Mouse (Mus musculus) intestine, postnatal 0 days (tissue): ENCODE results near the gene Peli1. TPM values are rescaled to one million over a fixed set of nuclear protein-coding genes. Genes with fewer than 3 reads are reported as not detected.
"Not testable (repeated sequence)": the region's sequence is repeated elsewhere in the genome, so short reads cannot be mapped to it uniquely, and the experiment has no call there.

Experiments used
- ATAC-seq: fragments of 200-750 bp; cut with Nextera tagmentation; 2 replicates; pipeline ENCODE4 v1.8.0; 2017; ENCODE audit warnings: mild to moderate bottlenecking, moderate TSS enrichment, moderate library complexity
- H3K27ac ChIP-seq: fragments of 300-500 bp; sonication (generic); 2 replicates; pipeline ENCODE4 v1.5.1; 2014; ENCODE audit warnings: mild to moderate bottlenecking, low read depth, low read length, moderate library complexity
- H3K27me3 ChIP-seq: fragments of 300-500 bp; sonication (generic); replicated peaks from 2 replicates; pipeline ENCODE4 v1.6.1; 2014; ENCODE audit warnings: low read length, mixed read lengths; ENCODE audit not compliant: control insufficient read depth, insufficient read depth
- H3K36me3 ChIP-seq: fragments of 300-500 bp; sonication (generic); 2 replicates; pipeline ENCODE4 v1.6.1; 2014; ENCODE audit warnings: mild to moderate bottlenecking, moderate library complexity; ENCODE audit not compliant: control insufficient read depth, insufficient read depth
- H3K4me1 ChIP-seq: fragments of 300-500 bp; sonication (generic); replicated peaks from 2 replicates; pipeline ENCODE4 v1.6.1; 2014; ENCODE audit warnings: antibody characterized with exemption, low read length, mixed read lengths; ENCODE audit not compliant: control insufficient read depth, insufficient read depth
- H3K4me2 ChIP-seq: fragments of 300-500 bp; sonication (generic); replicated peaks from 2 replicates; pipeline ENCODE4 v1.6.1; 2014; ENCODE audit warnings: low read depth, mild to moderate bottlenecking, moderate library complexity
- H3K4me3 ChIP-seq: fragments of 300-500 bp; sonication (generic); 2 replicates; pipeline ENCODE4 v1.5.1; 2014; ENCODE audit warnings: low read depth, low read length
- H3K9ac ChIP-seq: fragments of 300-500 bp; sonication (generic); 2 replicates; pipeline ENCODE4 v1.6.1; 2014; ENCODE audit warnings: mild to moderate bottlenecking, low read depth, low read length
- H3K9me3 ChIP-seq: fragments of 300-500 bp; sonication (generic); 2 replicates; pipeline ENCODE4 v1.6.1; 2016; ENCODE audit warnings: mixed run types; ENCODE audit not compliant: control insufficient read depth
- CTCF ChIP-seq: sonication (generic); IDR thresholded peaks from 2 replicates; pipeline ENCODE4 v1.5.1; 2016; ENCODE audit warnings: low read depth, mild to moderate bottlenecking, control low read depth, antibody characterized with exemption, moderate library complexity
- WGBS: fragments of 180-500 bp; shearing (Covaris S2); extraction: QIAGEN DNeasy Blood & Tissue Kit; methylation state at CpG from one replicate; pipeline ENCODE4 v1.1.7; 2014; 5-methylcytosine and 5-hydroxymethylcytosine counted together
- polyA plus RNA-seq: library from polyadenylated mRNA; unstranded; fragments of >200 nt; fragmentation: Nextera tagmentation; extraction: Ambion mirVana; gene quantifications from 2 replicates; pipeline ENCODE4 v1.2.1, GENCODE M21; 2015

The Peli1 gene
- polyA plus RNA-seq, 1 experiment from 2014 or later: 27.2 TPM

GRCm38 (mm10) chr11:21173926-21174325, 82.8 kb downstream of the Peli1 start:
- 91% methylated on average over 6 of the region's 6 CpGs for WGBS

GRCm38 (mm10) chr11:21174396-21174795, 83.3 kb downstream of the Peli1 start:
- Histone ChIP-seq H3K36me3 (no peaks in the 10 kb centered on the region), H3K27me3 (no peaks in the 10 kb centered on the region), H3K27ac (no peak overlapping the region), H3K9ac (no peak overlapping the region), H3K4me2 (no peak overlapping the region), H3K9me3 (peaks cover 8% of the 10 kb centered on the region), H3K4me1 (no peaks in the 10 kb centered on the region), H3K4me3 (no peak overlapping the region)
- 52% methylated on average over 5 of the region's 5 CpGs for WGBS
- no peak for TF ChIP-seq CTCF
- ATAC-seq: no peak

More at GRCm38 (mm10) chr11:21173926-21174325, 82.8 kb downstream of the Peli1 start:
- Histone ChIP-seq H3K9me3 (peaks cover 9% of the 10 kb centered on the region), H3K27me3 (no peaks in the 10 kb centered on the region), H3K36me3 (no peaks in the 10 kb centered on the region), H3K4me1 (no peaks in the 10 kb centered on the region), H3K9ac (no peak overlapping the region), H3K4me2 (no peak overlapping the region), H3K27ac (no peak overlapping the region), H3K4me3 (no peak overlapping the region)
- TF ChIP-seq CTCF: no peak
- no peak for ATAC-seq

- Histone ChIP-seq H3K27ac (no peak overlapping the region), H3K27me3 (no peaks in the 10 kb centered on the region), H3K9me3 (peaks cover 2% of the 10 kb centered on the region; the same call in 1 of the 2 replicates), H3K4me3 (no peak overlapping the region), H3K4me2 (no peak overlapping the region), H3K9ac (no peak overlapping the region), H3K4me1 (no peaks in the 10 kb centered on the region), H3K36me3 (no peaks in the 10 kb centered on the region)
- WGBS: 75% methylated on average over 7 of the region's 7 CpGs
- TF ChIP-seq CTCF: no peak
- no peak for ATAC-seq
Measured at GRCm38 (mm10) chr11:21175063-21175462, 84.0 kb downstream of the Peli1 start.

GRCm38 (mm10) chr11:21176491-21176890, 85.4 kb downstream of the Peli1 start:
- no peak overlapping the region for H3K4me3 ChIP-seq
- H3K4me1 ChIP-seq: no peaks in the 10 kb centered on the region
- no peak overlapping the region for H3K4me2 ChIP-seq
- no peak for ATAC-seq
- no peak overlapping the region for H3K27ac ChIP-seq
- no peaks in the 10 kb centered on the region for H3K36me3 ChIP-seq
- no peaks in the 10 kb centered on the region for H3K27me3 ChIP-seq
- no peaks in the 10 kb centered on the region for H3K9me3 ChIP-seq
- H3K9ac ChIP-seq: no peak overlapping the region
- no peak for TF ChIP-seq CTCF

GRCm38 (mm10) chr11:21178343-21178742, 87.3 kb downstream of the Peli1 start:
- Histone ChIP-seq H3K27me3 (no peaks in the 10 kb centered on the region), H3K4me2 (no peak overlapping the region), H3K4me3 (no peak overlapping the region), H3K4me1 (no peaks in the 10 kb centered on the region), H3K27ac (no peak overlapping the region), H3K9me3 (no peaks in the 10 kb centered on the region), H3K9ac (no peak overlapping the region), H3K36me3 (no peaks in the 10 kb centered on the region)
- TF ChIP-seq CTCF: peak; percentile 90
- 28% methylated on average over 4 of the region's 4 CpGs for WGBS
- no peak for ATAC-seq

DNA sequence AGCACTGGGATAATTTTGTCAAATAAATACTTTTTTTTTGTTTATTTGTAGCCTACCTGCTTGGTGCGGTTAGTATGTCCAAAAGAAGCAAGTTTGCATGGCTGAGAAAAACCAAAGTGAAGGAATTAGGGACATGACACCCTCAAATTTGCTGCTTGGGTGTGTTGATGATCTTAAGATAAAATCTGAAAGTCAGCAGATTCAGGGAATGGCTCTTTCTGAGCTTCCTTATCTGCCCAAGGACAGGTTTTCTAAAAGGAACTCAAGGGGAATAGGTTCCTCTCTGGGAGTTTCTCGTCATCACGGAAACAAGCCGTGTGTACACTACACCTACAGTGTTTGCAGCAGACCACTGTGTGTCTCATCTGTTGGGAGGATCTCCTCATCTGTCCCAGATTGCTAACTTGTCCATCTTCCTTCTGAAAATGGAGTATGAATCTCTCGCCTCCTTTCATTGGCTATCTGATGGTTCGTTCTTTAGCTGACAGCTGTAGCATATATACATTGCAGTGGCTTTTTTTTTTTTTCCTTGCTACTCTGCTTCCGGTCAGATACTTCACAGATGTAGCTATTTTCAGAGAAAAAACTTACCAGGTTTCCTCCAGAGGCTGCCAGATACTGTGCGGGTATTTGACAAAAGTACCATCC, 88.0 kb downstream of the Peli1 start:
- no peak overlapping the region for H3K4me2 ChIP-seq
- ATAC-seq: no peak
- H3K4me3 ChIP-seq: no peak overlapping the region
- no peak overlapping the region for H3K9ac ChIP-seq
- no peak for TF ChIP-seq CTCF
- H3K27ac ChIP-seq: no peak overlapping the region
- no peaks in the 10 kb centered on the region for H3K36me3 ChIP-seq
- no peaks in the 10 kb centered on the region for H3K4me1 ChIP-seq
- 70% methylated on average over 8 of the region's 8 CpGs for WGBS
- no peaks in the 10 kb centered on the region for H3K9me3 ChIP-seq
- H3K27me3 ChIP-seq: no peaks in the 10 kb centered on the region

DNA sequence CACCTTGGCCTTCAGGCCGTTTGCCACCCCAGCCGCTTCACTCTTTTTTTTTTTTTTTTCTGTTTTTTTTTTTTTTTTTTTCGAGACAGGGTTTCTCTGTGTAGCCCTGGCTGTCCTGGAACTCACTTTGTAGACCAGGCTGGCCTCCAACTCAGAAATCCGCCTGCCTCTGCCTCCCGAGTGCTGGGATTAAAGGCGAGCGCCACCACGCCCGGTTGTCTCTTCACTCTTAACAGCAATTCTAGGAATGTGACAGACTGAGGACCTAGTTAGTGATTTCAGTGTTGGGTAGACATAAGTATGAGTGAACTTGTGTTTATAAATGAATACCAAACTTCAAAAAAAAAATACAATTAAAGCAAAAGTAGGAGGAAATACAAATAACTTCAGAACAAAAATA, 88.8 kb downstream of the Peli1 start:
- H3K4me2 ChIP-seq, H3K27ac ChIP-seq, ATAC-seq, H3K4me1 ChIP-seq, H3K27me3 ChIP-seq, H3K9me3 ChIP-seq, H3K36me3 ChIP-seq, H3K9ac ChIP-seq, H3K4me3 ChIP-seq: not testable (repeated sequence)
- 88% methylated on average over 8 of the region's 9 CpGs for WGBS
